Mouse (Mus musculus) common myeloid progenitor, adult 5-6 weeks (primary cell): ENCODE data around the gene Lefty1. TPM values are rescaled to one million over a fixed set of nuclear protein-coding genes. Genes with fewer than 3 reads are reported as not detected.

Source experiments
- total RNA-seq: library from RNA; stranded (forward); fragments of 200-1000, 187-1606 nt; gene quantifications from 2 replicates; pipeline ENCODE4 v1.2.3, GENCODE M21; 2017

Gene Lefty1
- total RNA-seq, 1 experiment from 2014 or later, result 3.3 TPM

Other genes starting within 250 kb of the Lefty1 start
- not detected in 2 replicates for gene Mixl1, start 238.0 kb upstream of the Lefty1 start, total RNA-seq
- 38.8 and 39.6 TPM in 2 replicates for gene Acbd3, start 209.0 kb upstream of the Lefty1 start, total RNA-seq
- gene H3f3a, start 121.1 kb upstream of the Lefty1 start, total RNA-seq, result 1,892 and 2,280 TPM in 2 replicates
- gene Sde2, start 83.9 kb upstream of the Lefty1 start, total RNA-seq, result 42.4 and 47.0 TPM in 2 replicates
- not detected in 2 replicates for gene Lefty2, start 41.9 kb upstream of the Lefty1 start, total RNA-seq
- 20.5 and 30.5 TPM in 2 replicates for gene Pycr2, start 30.7 kb upstream of the Lefty1 start, total RNA-seq
- gene Tmem63a, start 7.3 kb downstream of the Lefty1 start, total RNA-seq, result 9.7 and 11.6 TPM in 2 replicates
- gene Ephx1, start 85.9 kb downstream of the Lefty1 start, total RNA-seq, result 1.1 TPM in 1 of 2 replicates, not detected in the other
- not detected in 2 replicates for gene 9130409I23Rik, start 116.2 kb downstream of the Lefty1 start, total RNA-seq
- 26.1 and 33.6 TPM in 2 replicates for gene Nvl, start 209.2 kb downstream of the Lefty1 start, total RNA-seq
- gene Cnih4, start 209.7 kb downstream of the Lefty1 start, total RNA-seq, result 85.3 and 85.6 TPM in 2 replicates